Mouse (Mus musculus) left cerebral cortex, postnatal 14 days (tissue): ENCODE results near the gene Olfr665. TPM values are rescaled to one million over a fixed set of nuclear protein-coding genes. Genes with fewer than 3 reads are reported as not detected.
"Not testable (repeated sequence)": the region's sequence is repeated elsewhere in the genome, so short reads cannot be mapped to it uniquely, and the experiment has no call there.

ENCODE experiments used
- DNase-seq, 2 experiments: peaks; one replicate each; pipeline ENCODE4 v3.0.0; 2021 to 2022; ENCODE audit warnings: low spot score in 2 of 2, mixed read lengths in 1 of 2
- intact Hi-C: fragments of 180-260 bp; cut with DNase I; formaldehyde crosslinking; loops from one replicate; pipeline ENCODE4 v1.15.1; 2025
- long read RNA-seq, 2 experiments: library from polyadenylated mRNA; stranded (forward); transcript quantifications; one replicate each; pipeline ENCODE4 v2.0.0; 2021
- total RNA-seq, 2 experiments: library from RNA; stranded (reverse); gene quantifications; 2 replicates each; pipeline ENCODE4 v1.2.3; 2021

Gene Olfr665
- not detected for total RNA-seq
- long read RNA-seq, experiment 1: 0 reads
- long read RNA-seq, experiment 2: 0 reads

DNA sequence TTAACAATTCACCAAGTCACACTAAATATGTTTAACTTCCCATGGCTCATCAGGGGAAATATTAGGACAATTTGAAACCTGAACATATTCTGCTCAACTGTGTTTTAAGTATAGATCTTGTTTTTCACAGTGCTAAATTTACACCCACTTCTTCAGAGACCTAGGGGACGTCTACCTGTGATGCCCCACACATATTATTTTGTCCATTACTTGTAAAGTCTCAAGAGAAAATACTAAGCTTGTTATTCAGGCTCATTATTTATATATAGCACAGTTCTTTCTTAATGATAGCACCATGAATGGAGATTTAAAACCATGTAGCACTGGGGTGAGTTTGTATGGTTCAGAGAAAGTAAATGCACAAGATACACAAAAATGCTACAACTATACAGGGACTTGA lies at the start of gene Olfr665:
Gene Olfr665, plus strand, starts transcription at position 301 of the 400 bp plus-strand sequence.
- DNase-seq: no peak
- intact Hi-C loops: no loop called here

DNA sequence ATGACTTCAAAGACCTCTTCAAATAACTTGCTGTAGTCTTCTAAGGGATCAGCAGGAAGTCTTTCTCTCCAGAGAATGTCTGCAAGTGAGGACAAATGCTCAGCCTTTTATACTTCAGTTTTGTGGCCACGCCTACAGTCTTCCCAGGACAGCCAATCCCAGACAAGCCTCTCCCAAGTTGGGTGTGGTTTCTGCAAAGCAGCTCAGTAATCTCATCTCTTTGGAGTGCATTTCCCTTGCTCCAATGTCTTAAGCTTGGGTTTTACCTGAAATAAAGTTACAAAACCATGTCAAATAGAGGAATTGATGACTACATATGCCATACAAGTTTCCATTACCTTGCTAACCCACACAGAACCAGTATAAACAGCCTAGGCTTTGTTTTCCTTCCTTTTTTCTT lies 35.3 kb upstream of the Olfr665 start, which contains the start of gene Usp17lb:
Gene Usp17lb, minus strand, starts transcription at position 101 of the 400 bp plus-strand sequence.
- DNase-seq: no peak

DNA sequence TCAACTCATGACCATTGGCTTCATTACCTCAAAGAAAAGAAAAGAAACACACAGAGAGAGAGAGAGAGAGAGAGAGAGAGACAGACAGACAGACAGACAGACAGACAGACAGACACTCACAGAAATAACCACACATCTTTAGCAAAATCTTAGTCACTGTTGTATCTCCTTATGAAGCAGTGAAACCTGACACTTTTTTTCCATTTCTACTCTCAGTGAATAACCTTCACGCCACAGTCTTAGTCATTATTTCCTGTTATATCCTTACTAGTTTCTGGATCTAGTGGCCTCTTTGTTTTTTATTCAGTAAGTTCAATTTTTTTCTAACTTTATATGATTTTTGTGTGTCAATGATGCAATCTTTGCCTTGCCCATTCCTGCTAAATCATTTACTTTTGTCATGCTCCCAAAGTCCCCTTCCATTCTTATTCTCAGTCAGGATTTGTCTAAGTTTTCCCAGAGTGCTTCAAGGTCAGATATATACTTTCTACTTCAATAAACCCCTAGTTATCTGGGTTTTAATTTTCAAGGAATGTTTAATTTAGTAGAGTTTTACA lies 34.0 kb upstream of the Olfr665 start:
- no peak for DNase-seq
- intact Hi-C loops: no loop called here

More for the DNA sequence above, 35.3 kb upstream of the Olfr665 start, which contains the start of gene Usp17lb:
- intact Hi-C loops: no loop called here

- intact Hi-C loops, DNase-seq: not testable (repeated sequence)
Measured at GRCm38 (mm10) chr7:104851546-104851945, 26.3 kb upstream of the Olfr665 start.

DNA sequence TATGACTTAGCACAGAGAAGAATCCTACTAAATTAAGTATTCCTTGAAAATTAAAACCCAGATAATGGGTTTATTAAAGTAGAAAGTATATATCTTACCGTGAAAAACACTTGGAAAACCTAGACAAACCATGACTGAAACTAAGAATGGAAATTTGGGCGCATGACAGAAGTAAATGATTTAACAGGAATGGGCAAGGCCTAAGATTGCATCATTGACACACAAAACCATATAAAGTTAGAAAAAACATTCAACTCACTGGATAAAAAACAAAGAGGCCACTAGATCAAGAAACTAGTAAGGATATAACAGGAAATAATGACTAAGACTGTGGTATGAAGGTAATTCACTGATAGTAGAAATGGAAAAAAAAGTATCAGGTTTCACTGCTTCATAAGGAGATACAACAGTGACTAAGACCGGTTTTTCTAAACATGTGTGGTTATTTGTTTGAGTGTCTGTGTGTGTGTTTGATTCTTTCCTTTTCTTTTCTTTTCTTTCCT lies 22.5 kb upstream of the Olfr665 start:
- DNase-seq: no peak
- intact Hi-C loops: no loop called here

DNA sequence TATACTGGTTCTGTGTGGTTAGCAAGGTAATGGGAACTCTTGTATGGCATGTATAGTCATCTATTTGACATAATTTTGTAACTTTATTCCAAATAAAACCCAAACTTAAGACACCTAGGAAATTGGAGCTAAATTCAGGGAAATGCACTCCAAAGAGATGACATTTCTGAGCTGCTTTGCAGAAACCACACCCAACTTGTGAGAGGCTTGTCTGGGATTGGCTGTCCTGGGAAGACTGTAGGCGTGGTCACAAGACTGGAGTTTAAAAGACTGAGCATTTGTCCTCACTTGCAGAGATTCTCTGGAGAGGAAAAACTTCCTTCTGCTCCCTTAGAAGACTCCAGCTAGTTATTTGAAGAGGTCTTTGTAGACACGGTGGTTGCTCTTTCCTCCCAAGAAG lies 21.1 kb upstream of the Olfr665 start, which contains the start of gene Usp17la:
Gene Usp17la, plus strand, starts transcription at position 301 of the 400 bp plus-strand sequence.
- intact Hi-C loops, DNase-seq: not testable (repeated sequence)

DNA sequence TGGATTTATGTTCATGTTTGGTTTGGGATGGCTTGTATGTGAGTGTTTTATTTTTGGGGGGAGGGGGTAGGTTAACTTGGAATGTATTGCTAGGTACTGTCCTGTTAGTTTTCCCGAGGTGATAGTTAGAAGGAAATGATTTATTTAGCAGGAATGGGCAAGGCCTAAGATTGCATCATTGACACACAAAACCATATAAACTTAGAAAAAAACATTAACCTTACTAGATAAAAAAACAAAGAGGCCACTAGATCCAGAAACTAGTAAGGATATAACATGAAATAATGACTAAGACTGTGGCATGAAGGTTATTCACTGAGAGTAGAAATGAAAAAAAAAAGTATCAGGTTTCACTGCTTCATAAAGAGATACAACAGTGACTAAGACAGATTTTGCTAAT lies 20.1 kb upstream of the Olfr665 start:
- intact Hi-C loops: no loop called here
- DNase-seq: no peak

GRCm38 (mm10) chr7:104861381-104861780 lies 16.4 kb upstream of the Olfr665 start:
- no peak for DNase-seq
- intact Hi-C loops: no loop called here

DNA sequence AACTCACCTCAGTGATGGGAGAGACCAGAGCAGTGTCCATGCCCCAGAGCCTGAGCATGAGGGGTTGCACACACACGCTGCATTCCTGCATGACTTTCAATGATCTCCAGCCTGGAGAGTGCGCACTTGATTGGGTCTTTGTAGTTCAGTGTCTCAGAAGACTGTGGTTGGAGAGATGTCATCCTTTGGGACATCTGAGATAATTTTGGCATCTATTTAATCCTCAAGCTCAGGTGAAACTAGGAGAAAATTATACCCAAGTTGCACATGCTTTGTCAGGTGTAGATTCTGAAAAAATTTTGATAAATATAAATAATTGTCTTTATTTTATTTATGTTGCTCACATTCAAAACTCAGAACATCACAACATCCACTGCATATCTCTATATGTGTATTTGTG lies 18.0 kb downstream of the Olfr665 start, which contains the start of gene Olfr666:
Gene Olfr666, minus strand, starts transcription at position 101 of the 400 bp plus-strand sequence.
- no peak for DNase-seq
- intact Hi-C loops: no loop called here

- DNase-seq: no peak
- intact Hi-C loops: no loop called here
Measured at GRCm38 (mm10) chr7:104921382-104921781, 43.6 kb downstream of the Olfr665 start, which contains the start of gene Olfr667. Gene Olfr667 (minus strand): TSS chr7:104921482.

- intact Hi-C loops: no loop called here
- no peak for DNase-seq
Measured at GRCm38 (mm10) chr7:104927957-104928356, 50.1 kb downstream of the Olfr665 start, which contains the start of gene Olfr668. Gene Olfr668 (minus strand): TSS chr7:104928057.

Other genes starting within 250 kb of the Olfr665 start
- gene Olfr658, start 230.7 kb upstream of the Olfr665 start, total RNA-seq: not detected
- not detected for gene Olfr659, start 211.3 kb upstream of the Olfr665 start, total RNA-seq
- not detected for gene Olfr661, start 191.5 kb upstream of the Olfr665 start, total RNA-seq
- not detected for gene Usp17le, start 100.6 kb upstream of the Olfr665 start, total RNA-seq
- not detected for gene Usp17lb, start 35.4 kb upstream of the Olfr665 start, total RNA-seq
- not detected for gene Usp17la, start 21.0 kb upstream of the Olfr665 start, total RNA-seq
- not detected for gene Olfr666, start 17.9 kb downstream of the Olfr665 start, total RNA-seq
- not detected for gene Olfr667, start 43.5 kb downstream of the Olfr665 start, total RNA-seq
- gene Olfr668, start 50.0 kb downstream of the Olfr665 start, total RNA-seq: not detected
- not detected for gene Olfr669, start 56.2 kb downstream of the Olfr665 start, total RNA-seq
- gene Olfr670, start 84.6 kb downstream of the Olfr665 start, total RNA-seq: not detected
- not detected for gene Olfr671, start 101.1 kb downstream of the Olfr665 start, total RNA-seq
- gene Olfr672, start 124.0 kb downstream of the Olfr665 start, total RNA-seq: not detected
- gene Olfr675, start 150.4 kb downstream of the Olfr665 start, total RNA-seq: not detected
- not detected for gene Olfr676, start 154.7 kb downstream of the Olfr665 start, total RNA-seq
- not detected for gene Olfr677, start 173.3 kb downstream of the Olfr665 start, total RNA-seq
- gene Olfr678, start 186.4 kb downstream of the Olfr665 start, total RNA-seq: not detected
- not detected for gene Olfr679, start 203.2 kb downstream of the Olfr665 start, total RNA-seq
- gene Olfr680-ps1, start 214.8 kb downstream of the Olfr665 start, total RNA-seq: not detected
- not detected for gene Olfr681, start 238.8 kb downstream of the Olfr665 start, total RNA-seq